Mouse (Mus musculus) heart, postnatal 0 days (tissue): ENCODE data around the gene Abca4.

Source experiments
- CTCF ChIP-seq: IDR thresholded peaks from 2 replicates; pipeline ENCODE4 v1.5.1; 2016; ENCODE audit warnings: antibody characterized with exemption, control low read depth, low read depth
- EP300 ChIP-seq: IDR thresholded peaks from 2 replicates; pipeline ENCODE4 v1.6.1; 2016; ENCODE audit warnings: antibody characterized with exemption, low read depth

DNA sequence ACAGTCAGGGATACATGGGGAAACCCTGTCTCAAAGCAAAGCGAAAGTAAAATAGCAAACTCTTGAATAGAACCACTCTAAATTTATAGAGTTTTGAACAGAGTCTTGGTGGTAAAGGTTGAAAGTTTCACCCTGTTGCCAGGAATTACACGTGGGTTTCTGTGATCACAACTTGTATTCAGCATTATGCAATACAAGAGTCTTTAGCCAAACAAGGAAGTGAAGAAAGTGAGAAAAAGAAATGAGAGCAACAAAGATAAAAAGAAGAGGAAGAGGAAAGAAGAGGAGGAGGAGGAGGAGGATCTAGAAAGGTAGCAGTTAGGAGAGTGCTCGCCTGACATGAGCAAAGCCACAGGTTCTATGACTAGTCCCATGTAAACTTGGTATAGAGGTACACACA lies 21.9 kb upstream of the Abca4 start:
- TF ChIP-seq EP300 (no peak), CTCF (no peak)
